Mouse (Mus musculus) cerebellum, postnatal 14 days (tissue): ENCODE measurements around the gene Kctd17.

ENCODE experiments used
- DNase-seq, 2 experiments: peaks; one replicate each; pipeline ENCODE4 v3.0.0; 2021; ENCODE audit warnings: mixed read lengths in 2 of 2

The Kctd17 gene

DNA sequence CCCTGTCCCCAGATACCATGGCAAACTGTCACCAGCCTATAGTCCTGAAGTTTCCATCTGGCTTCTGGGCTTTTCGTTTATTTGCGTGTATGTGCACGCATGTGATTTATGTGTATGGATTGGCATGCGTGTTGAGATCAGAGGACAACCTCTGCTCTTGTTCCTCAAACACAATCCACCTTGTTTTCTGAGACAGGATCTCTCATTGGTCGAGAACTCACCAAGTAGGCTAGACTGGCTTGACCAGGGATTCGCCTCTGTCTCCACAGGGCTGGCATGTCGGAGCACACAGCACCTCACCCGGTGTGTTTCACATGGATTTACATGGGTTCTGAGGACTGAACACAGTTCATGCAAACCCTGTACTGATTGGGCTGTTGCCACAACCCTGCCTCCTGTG is 14.2 kb upstream of the Kctd17 start:
- no peak for DNase-seq

DNA sequence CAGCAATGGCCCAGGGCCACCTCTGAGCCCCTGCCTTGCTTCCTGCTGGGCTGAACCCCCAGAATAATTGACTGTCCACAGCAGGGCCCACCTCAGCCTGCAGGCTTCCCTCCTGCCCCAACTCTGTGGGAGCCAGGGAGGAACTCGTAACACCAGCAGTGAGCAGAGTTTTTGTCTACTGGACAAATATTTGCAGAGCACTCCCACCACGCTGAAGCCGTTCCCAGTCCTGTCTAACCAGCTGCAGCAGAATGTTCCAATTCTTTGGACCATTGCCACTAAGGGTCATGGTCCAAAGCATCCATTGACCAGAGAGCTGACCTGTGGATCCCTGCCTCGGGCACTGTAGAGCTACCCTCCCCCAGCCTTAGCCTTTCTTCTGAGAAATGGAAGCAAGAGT is 11.4 kb upstream of the Kctd17 start:
- DNase-seq = no peak

DNA sequence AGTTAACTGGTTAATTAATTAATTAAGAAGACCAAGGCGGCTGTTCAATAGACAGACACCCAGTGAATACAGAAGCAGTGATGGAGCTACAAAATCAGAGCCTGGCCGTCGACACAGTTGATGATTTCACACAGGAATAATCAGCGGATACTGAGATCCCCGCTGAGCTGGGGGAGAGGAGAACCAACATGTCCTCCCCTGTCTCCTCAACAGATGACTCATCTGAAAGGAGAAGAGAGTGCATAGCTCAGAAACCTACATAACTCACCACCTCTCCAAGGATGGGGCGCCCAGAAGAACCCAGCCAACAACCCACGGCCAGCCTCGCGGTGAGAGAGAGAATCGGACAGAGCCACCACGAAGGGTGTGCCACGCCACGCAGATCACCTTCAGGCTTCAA is 8.0 kb upstream of the Kctd17 start:
- DNase-seq = no peak

DNA sequence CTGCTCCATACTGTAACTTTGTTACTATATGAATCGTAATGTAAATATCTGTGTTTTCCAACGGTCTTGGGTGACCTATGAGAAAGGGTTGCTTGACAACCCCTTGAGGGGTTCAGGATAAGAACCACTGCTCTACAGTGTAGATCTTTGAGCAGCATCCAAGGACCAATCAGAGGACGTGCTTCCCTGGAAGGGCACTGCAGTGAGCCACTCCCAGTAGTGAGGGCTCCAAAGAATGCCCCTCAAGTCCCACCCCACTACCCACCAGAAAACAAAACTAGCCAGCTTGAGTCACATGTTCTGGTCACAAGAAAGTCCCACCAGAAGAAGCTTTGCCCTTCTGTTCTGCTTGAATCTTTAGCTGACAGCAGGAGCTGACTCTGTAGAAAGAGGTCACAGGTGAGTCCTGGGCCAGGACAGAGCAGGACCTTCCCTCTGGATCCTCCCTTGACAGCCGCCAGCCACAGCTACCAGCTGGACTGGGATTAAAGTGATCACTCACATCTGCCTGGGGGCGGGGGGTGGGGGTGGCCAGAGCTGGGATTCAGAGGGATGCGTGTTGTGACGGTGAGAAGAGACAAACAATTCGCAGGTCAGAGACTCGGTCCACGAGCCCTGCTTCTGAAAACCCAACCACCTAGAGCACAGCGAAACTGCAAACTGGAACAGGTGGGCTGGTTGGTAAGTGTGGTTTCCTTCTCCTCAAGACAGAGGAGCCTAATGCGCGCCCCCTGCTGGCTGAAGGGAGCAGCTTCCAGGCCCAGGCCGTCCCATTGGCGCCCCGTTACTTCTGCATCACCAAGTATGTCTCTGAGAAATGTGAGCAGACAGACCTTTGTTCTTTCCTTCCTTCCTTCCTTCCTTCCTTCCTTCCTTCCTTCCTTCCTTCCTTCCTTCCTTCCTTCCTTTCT is 6.1 kb upstream of the Kctd17 start:
- peak; percentile 91 to 94 for DNase-seq

DNA sequence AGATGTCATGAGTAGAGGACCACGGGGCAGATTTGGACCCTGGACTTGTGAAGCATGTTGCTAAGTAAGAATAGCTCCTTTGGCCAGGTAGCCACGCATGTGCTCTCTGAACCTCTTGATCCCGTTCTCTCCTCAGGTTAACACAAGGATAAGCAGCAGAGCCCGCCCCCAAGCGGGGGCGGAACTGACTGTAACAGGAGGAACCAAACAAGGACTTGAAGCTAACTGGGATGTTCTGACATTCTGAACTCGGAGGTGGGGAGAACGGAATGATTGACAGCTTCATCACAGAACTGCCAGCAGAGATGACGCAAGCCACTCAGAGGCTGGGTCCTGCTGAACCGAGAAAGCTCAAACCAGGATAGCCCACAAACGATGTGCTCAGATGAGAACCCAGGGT is 3.9 kb upstream of the Kctd17 start:
- DNase-seq = no peak

DNA sequence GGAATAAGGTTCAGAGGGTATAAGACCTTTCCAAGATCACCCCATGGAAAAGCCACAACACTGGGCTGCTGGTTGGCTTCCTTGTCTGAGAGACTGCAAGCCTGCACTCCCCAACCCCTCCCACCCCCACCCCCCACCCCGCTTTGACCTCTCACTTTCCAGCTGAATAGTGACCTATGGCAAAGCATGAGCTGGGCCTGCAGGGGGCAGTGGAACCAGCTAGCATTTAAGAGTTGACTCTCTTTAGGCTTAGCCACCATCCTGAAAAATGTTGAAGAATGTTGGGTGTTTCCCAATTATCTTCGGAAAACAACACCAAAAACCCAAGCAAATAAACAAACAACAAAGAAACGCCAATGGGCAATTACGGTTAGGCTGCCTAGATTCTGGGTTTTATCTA is 3.1 kb upstream of the Kctd17 start:
- no peak for DNase-seq

DNA sequence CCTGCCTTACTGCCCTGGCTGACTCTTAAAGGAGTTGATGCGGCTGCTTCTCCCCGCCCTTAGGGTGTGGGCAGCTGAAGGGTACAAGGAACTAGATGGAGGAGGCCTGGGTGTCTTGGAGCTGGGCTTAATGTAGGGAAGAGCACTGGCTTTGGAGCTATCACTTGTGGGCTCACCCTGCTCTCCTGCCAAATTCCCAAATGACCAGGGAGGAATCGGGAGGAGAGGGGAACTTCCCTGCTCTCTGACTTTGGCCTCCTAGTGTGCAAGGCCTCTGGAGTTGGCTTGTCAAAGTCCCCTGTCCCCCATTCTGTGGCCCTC is 735 bp downstream of the Kctd17 start:
- DNase-seq = no peak

DNA sequence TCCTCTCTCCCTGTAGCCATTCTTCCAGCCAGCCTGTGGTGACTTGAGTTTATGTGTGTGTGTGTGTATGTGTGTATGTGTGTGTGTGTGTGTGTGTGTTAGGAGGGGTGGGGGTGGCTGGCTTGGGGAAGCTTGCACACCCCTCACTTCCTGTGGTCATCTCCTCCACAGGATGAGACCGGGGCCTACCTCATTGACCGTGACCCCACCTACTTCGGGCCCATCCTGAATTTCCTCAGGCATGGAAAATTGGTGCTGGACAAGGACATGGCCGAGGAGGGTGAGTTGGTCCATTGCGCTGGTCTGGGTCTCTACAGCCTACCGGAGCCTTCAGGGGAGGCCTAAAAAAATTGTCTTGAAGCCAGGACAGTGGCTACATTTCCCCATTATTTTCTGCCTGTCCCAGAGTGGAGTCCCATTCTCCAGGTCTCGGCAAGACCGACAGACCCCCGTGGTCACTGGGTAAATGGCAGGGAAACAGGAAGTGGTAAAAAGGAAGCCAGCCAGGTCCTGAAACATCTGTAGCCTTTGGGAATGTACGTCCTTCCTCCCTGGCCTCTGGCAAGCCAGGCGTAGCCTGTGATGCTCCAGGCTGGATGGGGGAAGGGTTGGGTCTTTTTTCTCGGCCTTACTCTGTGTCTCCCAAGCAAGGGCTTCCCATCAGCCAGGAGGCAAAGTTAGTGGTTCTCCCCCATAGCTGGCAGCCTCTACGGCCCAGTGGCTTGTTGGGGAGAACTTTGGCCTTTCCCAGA is 1.7 kb downstream of the Kctd17 start:
- DNase-seq = no peak

DNA sequence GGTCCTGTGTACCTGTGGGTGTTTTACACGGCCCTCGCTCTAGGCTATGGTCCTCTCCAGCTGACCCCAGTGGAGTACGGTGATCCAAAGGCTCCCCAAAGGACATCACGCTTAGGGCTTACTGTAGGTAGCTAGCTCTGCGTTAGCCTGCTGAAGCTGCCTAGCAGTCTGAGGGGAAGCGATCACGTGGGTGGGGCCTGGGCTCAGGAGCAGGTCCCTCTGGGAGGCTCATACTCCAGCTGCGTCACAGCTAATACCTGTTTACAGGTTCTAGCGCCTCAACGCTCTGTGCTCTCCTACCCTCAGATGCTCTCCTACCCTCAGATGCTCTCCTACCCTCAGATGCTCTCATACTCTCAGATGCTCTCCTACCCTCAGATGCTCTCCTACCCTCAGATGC is 2.5 kb downstream of the Kctd17 start:
- no peak for DNase-seq

DNA sequence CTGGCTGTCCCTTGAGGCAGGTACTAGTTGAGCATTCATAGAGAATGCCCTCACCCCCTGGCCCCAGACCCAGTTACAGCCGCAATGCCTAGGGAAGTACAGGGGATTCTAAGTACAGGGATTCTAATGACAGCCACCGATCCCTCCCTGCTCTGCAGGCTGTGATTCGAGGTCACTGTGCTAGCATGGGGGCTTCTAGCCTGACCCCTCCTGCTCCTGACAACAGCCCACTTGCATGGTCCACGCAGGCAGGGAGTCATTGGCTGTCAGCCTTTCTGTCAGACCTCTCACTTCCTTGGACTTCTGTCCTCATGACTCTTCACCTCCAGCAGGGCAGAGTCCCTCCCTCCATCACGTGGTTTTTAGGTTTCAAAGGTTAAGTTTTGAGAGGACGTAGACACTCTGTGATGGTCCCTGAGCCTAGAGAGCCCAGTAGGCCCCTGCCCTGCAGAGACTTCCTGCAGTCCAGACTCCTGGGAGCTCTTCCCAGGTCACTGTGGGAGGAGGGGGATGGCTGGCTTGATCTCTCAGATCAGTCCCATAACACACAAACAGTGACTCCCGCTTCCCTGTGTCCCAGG is 3.3 kb downstream of the Kctd17 start:
- DNase-seq = no peak

DNA sequence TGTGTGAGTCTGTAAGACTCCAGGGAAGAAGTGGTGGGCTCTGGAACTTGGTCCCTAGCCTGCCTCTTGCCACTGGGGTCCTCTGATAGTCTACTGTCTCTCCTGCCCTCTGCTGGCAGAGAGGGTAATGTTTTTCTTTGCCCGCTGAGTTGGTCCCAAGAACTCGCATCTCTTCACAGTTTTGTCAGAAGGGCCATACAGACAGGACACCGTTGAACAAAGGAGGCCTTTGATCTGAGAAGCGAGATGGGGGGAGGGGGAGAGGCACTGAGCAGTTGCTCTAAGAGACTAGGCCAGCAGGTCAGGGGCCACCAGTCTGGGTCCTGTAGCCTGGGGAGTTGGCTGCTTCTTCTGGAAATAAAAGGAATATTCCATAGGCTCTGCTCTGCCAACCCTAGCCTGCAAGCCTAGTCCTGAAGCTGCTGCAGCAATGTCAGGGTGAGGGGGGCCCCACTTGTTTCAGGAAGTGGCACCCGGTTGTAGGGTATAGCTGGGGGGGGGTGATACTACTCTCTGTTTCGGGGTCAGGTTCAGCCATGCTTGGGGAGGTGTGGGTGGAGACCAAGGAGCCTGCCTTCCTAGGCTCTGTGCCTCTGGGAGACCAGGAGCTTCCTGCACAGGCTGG is 6.6 kb downstream of the Kctd17 start:
- DNase-seq = peak; percentile 63 to 79

DNA sequence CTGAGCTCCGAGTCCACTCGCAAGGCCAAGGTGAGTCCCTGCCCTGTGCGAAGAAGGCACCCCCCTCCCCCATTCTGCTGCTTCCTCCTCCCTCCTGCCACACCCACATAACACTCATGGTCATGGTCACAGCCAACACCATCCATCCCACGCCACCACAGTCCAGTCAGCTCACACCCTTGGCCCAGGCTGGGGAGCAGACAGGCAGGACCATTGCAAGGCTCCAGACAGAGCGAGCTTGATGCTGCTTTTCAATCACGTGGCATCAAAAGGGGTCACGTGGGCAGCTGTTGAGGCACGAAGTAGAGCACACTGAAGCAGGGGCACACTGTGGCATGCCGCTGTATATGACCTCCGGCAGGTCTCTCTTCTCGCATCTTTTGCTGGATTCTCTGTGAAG is 7.3 kb downstream of the Kctd17 start:
- no peak for DNase-seq

DNA sequence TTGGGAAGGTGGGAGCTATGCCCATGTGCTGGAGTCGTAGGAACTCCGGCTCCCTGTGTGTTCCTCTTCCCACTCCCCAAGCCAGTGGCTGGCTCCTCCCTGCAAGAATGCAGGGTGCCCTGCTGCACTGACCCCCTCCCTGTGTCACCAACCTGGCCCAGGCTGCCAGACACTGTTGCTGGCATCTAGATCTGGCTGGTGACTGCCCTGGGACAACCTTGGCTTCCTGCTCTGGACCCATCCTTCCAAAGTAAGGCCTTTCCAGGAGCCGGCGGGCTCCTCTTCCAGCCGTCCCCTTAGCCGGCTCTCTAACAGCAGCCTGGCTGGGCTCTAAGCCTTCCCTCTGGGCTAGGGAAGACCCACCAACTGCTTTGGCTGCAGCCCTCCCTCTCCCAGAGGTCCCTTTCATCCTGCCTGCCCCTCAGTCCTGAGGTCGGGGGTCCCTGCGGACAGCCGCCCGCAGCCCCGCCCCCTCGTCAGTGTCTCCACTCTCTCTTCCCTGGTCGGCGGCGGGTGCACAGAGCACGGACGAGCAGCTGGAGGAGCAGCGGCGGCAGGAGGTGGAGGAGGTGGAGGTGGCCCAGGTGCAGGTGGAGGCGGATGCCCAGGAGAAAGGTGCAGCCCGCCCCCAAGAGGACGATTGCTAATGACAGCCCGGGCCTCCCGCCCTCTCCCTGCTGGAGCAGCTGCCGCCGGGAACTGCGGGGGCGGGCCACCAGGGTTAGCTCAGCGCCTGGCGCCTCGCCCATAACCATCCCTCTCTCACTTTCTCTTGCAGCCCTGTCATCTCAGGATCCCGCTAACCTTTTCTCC is 8.2 kb downstream of the Kctd17 start:
- DNase-seq = peak; percentile 88 to 91

DNA sequence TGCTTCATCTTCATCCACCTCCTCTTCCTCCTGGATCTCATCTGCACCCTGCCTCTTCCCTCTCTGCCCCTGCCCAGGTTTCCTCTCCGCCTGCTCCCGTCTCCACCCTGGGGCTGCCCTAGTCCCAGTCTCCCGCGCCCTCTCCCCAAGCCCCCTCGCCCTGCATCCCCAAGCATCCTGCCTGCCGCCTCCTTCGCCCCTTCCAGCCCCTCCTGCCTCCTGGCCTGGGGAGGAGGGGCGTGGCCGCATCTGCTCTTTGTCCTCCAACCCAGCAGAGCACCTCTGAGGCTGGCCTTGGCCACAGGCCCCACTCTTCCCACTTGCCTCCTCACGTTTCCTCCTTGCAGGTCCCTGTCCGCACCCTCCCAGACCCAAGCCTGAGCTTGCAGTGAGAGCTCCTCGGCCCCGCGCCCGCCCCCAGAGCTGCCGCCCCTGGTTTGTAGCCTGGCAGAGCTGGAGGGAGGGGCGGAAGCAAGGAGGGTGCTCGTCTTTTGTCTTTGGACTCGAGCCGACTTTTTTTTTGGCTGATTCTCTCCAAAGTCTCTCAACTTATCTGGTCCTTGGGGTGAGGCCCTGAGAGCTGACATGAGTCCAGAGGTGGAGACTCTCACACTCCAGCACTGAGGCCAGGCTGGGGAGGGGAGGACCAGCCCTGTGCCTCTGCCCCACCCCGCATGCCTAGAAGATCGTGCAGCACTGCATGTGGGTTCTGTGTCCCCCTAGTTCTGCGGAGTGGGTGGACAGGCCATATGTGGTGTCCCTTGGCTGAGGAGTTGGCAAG is 9.1 kb downstream of the Kctd17 start:
- DNase-seq = peak; percentile 42 to 46

DNA sequence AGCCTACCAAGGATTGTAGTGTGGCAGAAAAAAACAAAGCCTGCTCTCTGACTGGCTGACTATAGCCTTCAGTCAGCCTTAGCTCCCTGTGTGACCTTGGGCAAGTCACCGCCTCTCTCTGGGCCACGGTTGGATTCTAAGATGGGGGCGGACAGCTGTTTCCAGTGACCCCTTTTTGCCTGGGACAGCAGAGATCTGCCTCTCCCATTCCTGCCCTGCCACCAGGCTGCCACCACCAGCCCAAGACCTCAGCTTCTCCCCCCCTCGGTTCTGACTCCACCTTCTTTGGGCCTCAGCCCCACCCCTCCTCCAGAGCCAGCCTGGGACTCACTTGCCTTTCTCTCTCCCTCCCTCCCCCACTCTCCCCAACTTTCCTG is 9.6 kb downstream of the Kctd17 start:
- DNase-seq = no peak

DNA sequence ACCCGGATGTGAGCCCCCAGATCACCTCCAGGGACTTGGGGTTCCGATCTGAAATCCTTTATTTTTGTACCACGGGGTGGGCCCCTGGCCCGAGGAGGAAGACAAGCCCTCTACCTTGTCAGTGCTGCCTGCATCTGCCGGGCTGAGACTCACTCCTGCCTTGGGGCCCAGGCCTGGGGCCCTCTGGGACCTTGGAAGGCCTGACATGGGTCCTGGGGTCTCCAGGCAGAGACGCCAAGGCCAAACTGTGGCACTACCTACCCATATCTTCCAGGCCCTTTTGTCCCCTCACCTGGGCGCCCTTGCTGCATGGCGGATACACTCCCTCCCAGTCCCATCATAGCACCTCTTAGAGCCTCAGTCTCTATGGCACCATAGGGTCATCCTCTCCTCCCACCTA is 10.1 kb downstream of the Kctd17 start:
- peak in 1 of 2 experiments; percentile 10 for DNase-seq

DNA sequence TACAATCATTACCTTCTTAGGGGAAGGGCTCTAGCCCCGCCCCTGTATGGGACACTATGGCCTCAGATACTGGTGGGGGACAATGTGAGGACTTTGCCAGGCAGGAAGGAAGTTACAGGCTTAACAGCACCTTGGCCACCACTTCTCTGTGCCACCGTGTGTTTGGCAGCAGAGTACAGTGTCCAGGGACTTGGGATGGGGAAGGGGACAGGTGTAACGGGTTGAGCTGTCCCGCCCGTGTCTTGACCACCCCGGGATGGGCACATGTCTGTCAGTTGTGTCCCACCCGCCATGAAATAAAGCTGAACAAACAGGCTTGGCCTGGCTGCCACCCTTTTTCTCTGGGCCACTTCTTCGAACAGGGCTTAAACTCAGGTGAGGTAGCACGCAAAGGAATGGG is 10.6 kb downstream of the Kctd17 start:
- DNase-seq = no peak

DNA sequence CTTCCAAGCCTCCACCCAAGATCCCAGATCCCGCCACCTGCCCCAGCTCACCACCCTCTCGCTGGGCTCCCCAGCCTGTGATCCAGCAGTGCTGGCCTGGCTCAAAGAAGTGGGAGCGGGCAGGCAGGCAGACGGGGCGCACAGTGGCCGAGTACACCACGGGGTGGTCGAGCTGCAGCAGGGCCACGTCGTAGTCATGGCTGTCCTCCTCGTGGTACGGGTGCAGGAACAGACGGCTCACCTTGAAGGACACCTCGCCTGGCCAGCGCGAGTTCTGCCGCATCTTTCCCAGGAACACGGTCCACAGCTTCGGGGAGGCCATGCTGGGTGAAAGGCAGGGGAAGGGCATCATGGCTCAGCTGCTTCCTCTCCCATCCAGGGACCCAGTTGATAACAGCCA is 13.9 kb downstream of the Kctd17 start:
- DNase-seq = no peak

DNA sequence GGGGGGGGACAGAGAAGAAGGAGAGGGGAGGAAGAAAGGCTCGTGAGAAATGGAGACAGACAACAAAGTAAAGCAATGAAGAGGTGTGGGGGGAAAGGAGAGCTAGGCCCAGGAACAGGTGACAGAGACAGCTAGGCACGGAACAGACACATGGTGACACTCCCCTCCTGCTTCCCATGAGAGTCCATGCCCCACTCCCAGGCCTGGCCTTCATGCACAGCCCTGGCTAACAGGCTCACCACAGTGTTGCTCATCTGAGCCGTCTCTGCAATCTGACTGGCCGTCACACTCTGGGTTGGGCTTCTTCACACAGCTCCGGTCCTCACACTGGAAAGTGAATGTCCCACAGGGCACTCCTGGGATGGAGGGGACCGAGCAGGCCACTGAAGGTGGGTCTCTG is 15.5 kb downstream of the Kctd17 start:
- DNase-seq = no peak

DNA sequence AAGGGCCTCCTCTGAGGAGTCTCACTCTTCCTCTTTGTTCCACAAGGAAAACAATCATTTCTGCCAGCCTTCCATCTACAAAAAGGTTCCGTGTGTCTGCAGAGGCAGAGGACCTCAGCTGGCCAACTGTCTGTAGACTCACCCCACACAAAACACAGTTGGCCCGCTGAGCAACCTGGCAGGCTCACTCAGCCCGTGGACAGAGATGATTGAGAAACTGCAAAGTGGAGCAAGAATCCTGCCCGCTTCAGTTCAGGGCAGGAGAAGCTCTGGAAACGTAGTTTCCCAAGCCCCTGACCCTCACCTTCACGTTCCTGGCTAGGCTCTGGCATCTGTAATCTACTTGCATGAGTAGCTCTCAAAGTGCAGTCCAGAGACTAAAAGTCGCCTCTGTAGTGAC is 18.8 kb downstream of the Kctd17 start:
- no peak for DNase-seq

DNA sequence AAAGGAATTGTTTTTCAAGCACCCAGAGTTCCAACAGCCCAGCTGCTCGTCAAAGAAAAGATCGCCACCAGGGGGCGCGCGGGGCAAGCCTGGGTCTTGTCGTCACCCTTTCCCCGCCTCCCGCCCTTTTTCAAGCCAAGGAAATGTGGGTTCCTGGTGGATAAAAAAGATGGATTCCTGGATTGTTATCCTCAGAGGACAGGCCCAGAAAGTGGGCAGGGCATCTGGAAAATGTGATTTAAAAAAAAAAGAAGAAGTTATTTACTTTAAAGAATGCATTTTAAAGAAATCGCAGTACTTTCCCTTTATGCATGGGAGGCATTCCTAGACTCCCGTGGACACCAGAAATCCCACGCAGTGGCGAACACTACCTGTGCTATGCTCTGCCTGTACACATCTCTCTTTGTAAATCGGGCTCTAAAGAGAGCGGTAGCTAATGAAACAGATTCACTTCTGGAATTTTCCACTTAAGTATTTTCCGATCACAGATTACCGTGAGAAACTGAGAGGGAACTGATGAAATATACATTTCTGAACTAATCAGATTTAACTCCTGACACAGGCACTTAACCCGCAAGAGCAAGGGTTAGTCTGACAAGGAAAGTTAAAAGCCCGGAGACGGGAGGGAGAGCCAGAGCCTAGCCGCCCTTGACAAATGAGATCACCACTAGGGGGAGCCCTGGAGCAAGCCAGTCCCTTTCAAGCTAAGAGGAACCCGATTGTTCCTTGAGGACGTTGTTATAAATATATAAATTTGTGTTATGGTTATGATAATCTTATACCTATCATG is 19.6 kb downstream of the Kctd17 start:
- peak; percentile 98 to 100 for DNase-seq
